Mouse (Mus musculus): Measurements from ENCODE around the gene Wdr35. TPM values are rescaled to one million over a fixed set of nuclear protein-coding genes. Genes with fewer than 3 reads are reported as not detected.

Gene Wdr35
- polyA plus RNA-seq (2015; fragmentation: Nextera tagmentation; extraction: Ambion mirVana), result 16.4 and 18.2 TPM in 2 replicates

GRCm38 (mm10) chr12:8973820-8974465 lies at the start of gene Wdr35:
TSS of gene Wdr35 (plus strand) at chr12:8973892.

GRCm38 (mm10) chr12:8947714-8948464 lies 25.8 kb upstream of the Wdr35 start, which contains the start of gene Matn3:
TSS of gene Matn3 (plus strand) at chr12:8947929.

GRCm38 (mm10) chr12:9029888-9030723 lies 56.4 kb downstream of the Wdr35 start, which contains the start of gene Ttc32:
TSS of gene Ttc32 (plus strand) at chr12:9029997.

Other genes starting within 250 kb of the Wdr35 start
- gene Sdc1, start 202.6 kb upstream of the Wdr35 start, polyA plus RNA-seq (2015; fragmentation: Nextera tagmentation; extraction: Ambion mirVana), result 8.9 and 9.1 TPM in 2 replicates
- 255 and 293 TPM in 2 replicates for gene Laptm4a, start 52.2 kb upstream of the Wdr35 start, polyA plus RNA-seq (2015; fragmentation: Nextera tagmentation; extraction: Ambion mirVana)
- gene Matn3, start 26.0 kb upstream of the Wdr35 start, polyA plus RNA-seq (2015; fragmentation: Nextera tagmentation; extraction: Ambion mirVana), result 0.27 and 0.43 TPM in 2 replicates
- 8.6 and 8.7 TPM in 2 replicates for gene Ttc32, start 56.1 kb downstream of the Wdr35 start, polyA plus RNA-seq (2015; fragmentation: Nextera tagmentation; extraction: Ambion mirVana)